Mouse (Mus musculus): ENCODE results near the gene Cldn2.

GRCm38 (mm10) chrX:139813299-139814002, 12.8 kb downstream of the Cldn2 start:
- TF ChIP-seq CTCF (IDR thresholded peaks at IDR 0.05; ENCODE audit: low read depth, low read length) (no peak), POLR2A (IDR thresholded peaks at IDR 0.05; ENCODE audit: extremely low read depth, insufficient read depth, low read length) (no peak)
